Comparison of ENCODE assay signal across 10 mouse cellular contexts in genomic region chr19:23400485-23400884, GRCm38 (mm10). TPM values are rescaled to one million over a fixed set of nuclear protein-coding genes. Genes with fewer than 3 reads are reported as not detected.
A peak's percentile ranks its signal among the peaks of the same experiment; 100 is the strongest.
DNase-seq lines count a peak whose midpoint lies in the region; ATAC-seq and TF ChIP-seq lines count a peak whose summit lies in the region.
"Had no signal": no experiment of that assay in that cellular context is flagged by ENCODE, and none has a peak within 500 bp of the region (broad histone marks: within the 10 kb centered on the region; RNA-seq: fewer than 3 reads in every experiment).

No protein-coding gene starts in this region.

- no peak for ATAC-seq in heart, embryonic 11.5 days (replicated peaks; ENCODE audit: insufficient number of reproducible peaks, low FRiP score, low TSS enrichment)
- peak; percentile 61 for ATAC-seq in lung, embryonic 15.5 days (ENCODE audit: borderline replicate concordance, extremely low read depth, low FRiP score, low TSS enrichment)
- ATAC-seq: midbrain, embryonic 13.5 days had no signal

- no peak overlapping the region for H3K4me3 ChIP-seq in heart, adult 2 months
- H3K4me3 ChIP-seq in heart, embryonic 11.5 days (ENCODE audit: low read depth, low read length) = no peak overlapping the region
- H3K4me3 ChIP-seq in lung, embryonic 15.5 days = no peak overlapping the region
- no peak overlapping the region for H3K4me3 ChIP-seq in limb, embryonic 10.5 days
- H3K4me3 ChIP-seq in midbrain, embryonic 10.5 days = no peak overlapping the region
- H3K4me3 ChIP-seq: erythroblast, embryonic 14.5 days; midbrain, embryonic 13.5 days had no signal

- H3K4me1 ChIP-seq in heart, adult 2 months (ENCODE audit: control insufficient read depth, insufficient read depth, low read length) = no peaks in the 10 kb centered on the region
- H3K4me1 ChIP-seq in heart, embryonic 11.5 days (ENCODE audit: control insufficient read depth, insufficient read depth, low read length) = no peaks in the 10 kb centered on the region
- peaks cover 23% of the 10 kb centered on the region for H3K4me1 ChIP-seq in lung, embryonic 15.5 days
- peaks cover 10% of the 10 kb centered on the region for H3K4me1 ChIP-seq in limb, embryonic 10.5 days
- H3K4me1 ChIP-seq in midbrain, embryonic 10.5 days = peaks cover 7% of the 10 kb centered on the region

- no peaks in the 10 kb centered on the region for H3K36me3 ChIP-seq in heart, adult 2 months (ENCODE audit: control insufficient read depth, insufficient read depth, low read length)
- H3K36me3 ChIP-seq in heart, embryonic 11.5 days (ENCODE audit: control insufficient read depth, insufficient read depth, low read length) = no peaks in the 10 kb centered on the region
- no peaks in the 10 kb centered on the region for H3K36me3 ChIP-seq in lung, embryonic 15.5 days
- no peaks in the 10 kb centered on the region for H3K36me3 ChIP-seq in limb, embryonic 10.5 days
- H3K36me3 ChIP-seq in midbrain, embryonic 10.5 days = no peaks in the 10 kb centered on the region
- H3K36me3 ChIP-seq: midbrain, embryonic 13.5 days had no signal

- H3K79me2 ChIP-seq in heart, adult 2 months (replicated peaks; ENCODE audit: control insufficient read depth, insufficient read depth, low read length) = no peaks in the 10 kb centered on the region

- H3K27me3 ChIP-seq in heart, adult 2 months (ENCODE audit: control insufficient read depth, insufficient read depth, low read length) = no peaks in the 10 kb centered on the region
- H3K27me3 ChIP-seq in heart, embryonic 11.5 days (ENCODE audit: control insufficient read depth, insufficient read depth, low read length) = no peaks in the 10 kb centered on the region
- H3K27me3 ChIP-seq in lung, embryonic 15.5 days = no peaks in the 10 kb centered on the region
- H3K27me3 ChIP-seq in limb, embryonic 10.5 days (ENCODE audit: low read depth, poor library complexity, severe bottlenecking) = no peaks in the 10 kb centered on the region
- no peaks in the 10 kb centered on the region for H3K27me3 ChIP-seq in midbrain, embryonic 10.5 days (ENCODE audit: low read depth, poor library complexity, severe bottlenecking)
- H3K27me3 ChIP-seq: midbrain, embryonic 13.5 days had no signal

- intact Hi-C loops in heart, adult 2 months (cut with DNase I) = loop anchor here (5.0 kb wide), 1 partner anchor 47 kb away; the partner anchor contains the start of gene Mamdc2
- intact Hi-C loops in gastrocnemius, postnatal 14 days (cut with DNase I; ENCODE audit: low total_unique reads) = no loop called here

- H3K4me2 ChIP-seq in heart, embryonic 11.5 days = no peak overlapping the region
- no peak overlapping the region for H3K4me2 ChIP-seq in lung, embryonic 15.5 days
- H3K4me2 ChIP-seq: midbrain, embryonic 13.5 days had no signal

- no peak for TF ChIP-seq CTCF in heart, adult 2 months (IDR thresholded peaks at IDR 0.05)

- WGBS in heart, adult 2 months = 26% methylated on average over 5 of the region's 5 CpGs
- 60% methylated on average over 5 of the region's 5 CpGs for WGBS in heart, embryonic 11.5 days (ENCODE audit: insufficient replicate concordance)
- WGBS in lung, embryonic 15.5 days = 24% methylated on average over 5 of the region's 5 CpGs
- 71% methylated on average over 5 of the region's 5 CpGs for WGBS in limb, embryonic 10.5 days
- 77% methylated on average over 5 of the region's 5 CpGs for WGBS in midbrain, embryonic 10.5 days

- no peak for TF ChIP-seq POLR2A in heart, adult 2 months (IDR thresholded peaks at IDR 0.05; ENCODE audit: insufficient read depth, low read depth, low read length)

- TF ChIP-seq EP300 in heart, adult 2 months (IDR thresholded peaks at IDR 0.05; ENCODE audit: insufficient read depth, low read depth, low read length) = no peak

- no peak overlapping the region for H3K9ac ChIP-seq in heart, adult 2 months (ENCODE audit: low read depth, low read length)
- H3K9ac ChIP-seq in heart, embryonic 11.5 days (ENCODE audit: low read depth, low read length) = no peak overlapping the region
- H3K9ac ChIP-seq in lung, embryonic 15.5 days = no peak overlapping the region
- H3K9ac ChIP-seq: midbrain, embryonic 13.5 days had no signal

- no peak overlapping the region for H3K27ac ChIP-seq in heart, adult 2 months
- H3K27ac ChIP-seq in heart, embryonic 11.5 days (ENCODE audit: low read depth, low read length) = no peak overlapping the region
- peak overlapping the region; percentile 30; the same call in 1 of the 2 replicates for H3K27ac ChIP-seq in lung, embryonic 15.5 days
- H3K27ac ChIP-seq in limb, embryonic 10.5 days = no peak overlapping the region
- no peak overlapping the region for H3K27ac ChIP-seq in midbrain, embryonic 10.5 days (replicated peaks)
- H3K27ac ChIP-seq: midbrain, embryonic 13.5 days had no signal

- H3K9me3 ChIP-seq in heart, embryonic 11.5 days (replicated peaks; ENCODE audit: control insufficient read depth, low read length) = no peaks in the 10 kb centered on the region
- no peaks in the 10 kb centered on the region for H3K9me3 ChIP-seq in lung, embryonic 15.5 days
- H3K9me3 ChIP-seq in limb, embryonic 10.5 days (replicated peaks) = no peaks in the 10 kb centered on the region
- H3K9me3 ChIP-seq in midbrain, embryonic 10.5 days (replicated peaks) = no peaks in the 10 kb centered on the region
- H3K9me3 ChIP-seq: midbrain, embryonic 13.5 days had no signal

- peak; percentile 66 to 78 for DNase-seq in heart, adult 2 months
- peak; percentile 82 for DNase-seq in NIH3T3 (ENCODE audit: low read depth)
- DNase-seq in gastrocnemius, postnatal 14 days = peak; percentile 66
- no peak for DNase-seq in limb, embryonic 10.5 days (ENCODE audit: low spot score)
- DNase-seq in midbrain, embryonic 10.5 days (ENCODE audit: low spot score) = no peak
- no peak for DNase-seq in frontal cortex, postnatal 14 days (ENCODE audit: low spot score in 2 of 2)

RNA-seq across cellular contexts. Expression of gene Mamdc2, which starts 47.8 kb away (rescaled TPM):
- 1 to 10 TPM; 1.8 to 2.6 TPM for total RNA-seq in heart, adult 2 months (2021)
- polyA plus RNA-seq in heart, adult 2 months (2012; rRNA removed) = 2.4 and 3.0 TPM in 2 replicates
- 1.5 and 1.8 TPM in 2 replicates for polyA plus RNA-seq in heart, embryonic 11.5 days (2014; fragmentation: Nextera tagmentation; extraction: Ambion mirVana)
- total RNA-seq in gastrocnemius, postnatal 14 days (2021) = 1 to 10 TPM; 2.4 to 2.5 TPM
- 4.9 and 5.1 TPM in 2 replicates for polyA plus RNA-seq in lung, embryonic 15.5 days (2015; fragmentation: Nextera tagmentation; extraction: Ambion mirVana)
- 2.0 and 2.3 TPM in 2 replicates for polyA plus RNA-seq in limb, embryonic 10.5 days (2016; fragmentation: Nextera tagmentation; extraction: Ambion mirVana)
- 1.0 and 1.5 TPM in 2 replicates for polyA plus RNA-seq in midbrain, embryonic 10.5 days (2016; fragmentation: Nextera tagmentation; extraction: Ambion mirVana)
- polyA plus RNA-seq: erythroblast, embryonic 14.5 days had no signal

Comparison
In these comparisons a context has a peak if more than half of its experiments do, and no peak if none do; other contexts are left out.
1. DNase-seq: peak in heart, adult 2 months (2 of 2), NIH3T3 (single experiment) and gastrocnemius, postnatal 14 days (single experiment); none in limb, embryonic 10.5 days (single experiment), midbrain, embryonic 10.5 days (single experiment) and frontal cortex, postnatal 14 days (0 of 2).